Mouse (Mus musculus): ENCODE results near the gene Tnnc2.
A peak's percentile ranks its signal among the peaks of the same experiment; 100 is the strongest.
"Not testable (repeated sequence)": the region's sequence is repeated elsewhere in the genome, so short reads cannot be mapped to it uniquely, and the experiment has no call there.

The Tnnc2 gene

GRCm38 (mm10) chr2:164779481-164780086, at the start of gene Tnnc2:
Gene Tnnc2, minus strand, starts transcription at chr2:164779967.
- DNase-seq (ENCODE audit: low spot score in 2 of 2), result no peak

- no peak for DNase-seq (ENCODE audit: low spot score in 2 of 2)
Measured at GRCm38 (mm10) chr2:164829090-164829489, 49.3 kb upstream of the Tnnc2 start.

GRCm38 (mm10) chr2:164828437-164828836, 48.7 kb upstream of the Tnnc2 start, which contains the start of gene Spata25:
Gene Spata25, minus strand, starts transcription at chr2:164828537.
- DNase-seq (ENCODE audit: low spot score in 2 of 2), result no peak

GRCm38 (mm10) chr2:164827146-164827850, 47.5 kb upstream of the Tnnc2 start:
- no peak for DNase-seq (ENCODE audit: low spot score in 2 of 2)

GRCm38 (mm10) chr2:164825521-164825920, 45.8 kb upstream of the Tnnc2 start:
- no peak for DNase-seq (ENCODE audit: low spot score in 2 of 2)

- no peak for DNase-seq (ENCODE audit: low spot score in 2 of 2)
Measured at GRCm38 (mm10) chr2:164823969-164824368, 44.2 kb upstream of the Tnnc2 start.

GRCm38 (mm10) chr2:164823181-164823585, 43.4 kb upstream of the Tnnc2 start:
- no peak for DNase-seq (ENCODE audit: low spot score in 2 of 2)

GRCm38 (mm10) chr2:164822636-164823165, 42.9 kb upstream of the Tnnc2 start, which contains the start of gene Zswim1:
Gene Zswim1, plus strand, starts transcription at chr2:164822686.
- DNase-seq (ENCODE audit: low spot score in 2 of 2), result peak; percentile 99 to 100

GRCm38 (mm10) chr2:164821060-164821459, 41.3 kb upstream of the Tnnc2 start:
- no peak for DNase-seq (ENCODE audit: low spot score in 2 of 2)

- no peak for DNase-seq (ENCODE audit: low spot score in 2 of 2)
Measured at GRCm38 (mm10) chr2:164817703-164818102, 37.9 kb upstream of the Tnnc2 start.

GRCm38 (mm10) chr2:164817206-164817605, 37.4 kb upstream of the Tnnc2 start:
- DNase-seq (ENCODE audit: low spot score in 2 of 2), result no peak

- DNase-seq (ENCODE audit: low spot score in 2 of 2), result no peak
Measured at GRCm38 (mm10) chr2:164815821-164816220, 36.1 kb upstream of the Tnnc2 start.

GRCm38 (mm10) chr2:164815348-164815747, 35.6 kb upstream of the Tnnc2 start:
- no peak for DNase-seq (ENCODE audit: low spot score in 2 of 2)

GRCm38 (mm10) chr2:164813557-164813956, 33.8 kb upstream of the Tnnc2 start:
- no peak for DNase-seq (ENCODE audit: low spot score in 2 of 2)

- DNase-seq (ENCODE audit: low spot score in 2 of 2), result no peak
Measured at GRCm38 (mm10) chr2:164806614-164807013, 26.8 kb upstream of the Tnnc2 start.

- no peak for DNase-seq (ENCODE audit: low spot score in 2 of 2)
Measured at GRCm38 (mm10) chr2:164805332-164805718, 25.6 kb upstream of the Tnnc2 start.

- peak; percentile 98 to 99 for DNase-seq (ENCODE audit: low spot score in 2 of 2)
Measured at GRCm38 (mm10) chr2:164804533-164805331, 25.0 kb upstream of the Tnnc2 start, which contains the start of the genes Acot8 and Zswim3. Gene Acot8, minus strand, starts transcription at chr2:164804882. Gene Zswim3, plus strand, starts transcription at chr2:164805098.

- no peak for DNase-seq (ENCODE audit: low spot score in 2 of 2)
Measured at GRCm38 (mm10) chr2:164803921-164804313, 24.1 kb upstream of the Tnnc2 start.

- DNase-seq (ENCODE audit: low spot score in 2 of 2), result no peak
Measured at GRCm38 (mm10) chr2:164803201-164803920, 23.6 kb upstream of the Tnnc2 start.

- DNase-seq (ENCODE audit: low spot score in 2 of 2), result no peak
Measured at GRCm38 (mm10) chr2:164800252-164801004, 20.7 kb upstream of the Tnnc2 start.

GRCm38 (mm10) chr2:164798554-164798953, 18.8 kb upstream of the Tnnc2 start:
- not testable (repeated sequence) for DNase-seq (ENCODE audit: low spot score in 2 of 2)
